Mouse (Mus musculus): ENCODE measurements around the gene Helt. TPM values are rescaled to one million over a fixed set of nuclear protein-coding genes. Genes with fewer than 3 reads are reported as not detected.
A peak's percentile ranks its signal among the peaks of the same experiment; 100 is the strongest.

The Helt gene
- not detected in 2 replicates for polyA plus RNA-seq (2014; fragmentation: Nextera tagmentation; extraction: Ambion mirVana)

GRCm38 (mm10) chr8:46294181-46294892 is at the start of gene Helt:
Gene Helt, minus strand, starts transcription at chr8:46294671.
- Histone ChIP-seq H3K9me3 (ENCODE audit: control insufficient read depth, low read length) (no peaks in the 10 kb centered on the region), H3K27ac (replicated peaks; ENCODE audit: low read depth, low read length) (no peak within 1 kb of the TSS), H3K4me1 (ENCODE audit: control insufficient read depth, insufficient read depth, low read length) (peaks cover 9% of the 10 kb centered on the region), H3K4me3 (ENCODE audit: low read depth, low read length) (peak within 1 kb of the TSS; percentile 10; the same call in 1 of the 2 replicates), H3K36me3 (ENCODE audit: control insufficient read depth, insufficient read depth, low read length) (no peaks in the 10 kb centered on the region), H3K4me2 (ENCODE audit: low read depth, severe bottlenecking) (peak within 1 kb of the TSS; percentile 44), H3K9ac (ENCODE audit: low read length) (no peak within 1 kb of the TSS), H3K27me3 (ENCODE audit: control insufficient read depth, insufficient read depth, low read length) (peaks cover 75% of the 10 kb centered on the region)
- under 1% methylated on average over 50 of the region's 50 CpGs for WGBS
- DNase-seq (ENCODE audit: low spot score) (peak; percentile 57), ATAC-seq (ENCODE audit: insufficient number of reproducible peaks, low FRiP score, low TSS enrichment, low read depth) (no peak)

DNA sequence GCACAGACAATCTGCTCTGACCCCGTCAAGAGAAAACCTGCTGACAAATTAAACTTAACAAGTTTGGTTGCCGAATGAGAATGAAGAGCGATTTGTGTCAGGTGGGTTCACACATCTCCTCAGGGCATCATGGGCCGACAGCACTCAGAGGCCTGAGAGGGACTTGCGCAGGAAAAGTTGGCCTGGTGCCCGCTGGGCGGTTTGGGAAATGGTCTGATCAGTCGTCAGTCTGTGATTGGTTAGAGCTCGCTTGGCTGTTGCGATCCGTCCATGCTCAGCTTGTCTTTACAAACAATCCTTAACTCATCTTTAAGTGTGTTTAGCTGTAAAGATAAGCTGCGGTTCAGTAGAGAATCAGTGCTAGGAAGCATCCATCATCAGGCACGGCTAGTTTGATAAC is 47.8 kb upstream of the Helt start:
- no peak overlapping the region for H3K4me2 ChIP-seq (ENCODE audit: low read depth, severe bottlenecking)
- H3K27me3 ChIP-seq (ENCODE audit: control insufficient read depth, insufficient read depth, low read length) = no peaks in the 10 kb centered on the region
- no peak overlapping the region for H3K9ac ChIP-seq (ENCODE audit: low read length)
- no peaks in the 10 kb centered on the region for H3K9me3 ChIP-seq (ENCODE audit: control insufficient read depth, low read length)
- ATAC-seq (ENCODE audit: insufficient number of reproducible peaks, low FRiP score, low TSS enrichment, low read depth) = no peak
- H3K36me3 ChIP-seq (ENCODE audit: control insufficient read depth, insufficient read depth, low read length) = no peaks in the 10 kb centered on the region
- H3K4me1 ChIP-seq (ENCODE audit: control insufficient read depth, insufficient read depth, low read length) = no peaks in the 10 kb centered on the region
- no peak overlapping the region for H3K27ac ChIP-seq (replicated peaks; ENCODE audit: low read depth, low read length)
- 84% methylated on average over 13 of the region's 13 CpGs for whole genome bisulfite sequencing
- H3K4me3 ChIP-seq (ENCODE audit: low read depth, low read length) = no peak overlapping the region
- DNase-seq (ENCODE audit: low spot score) = no peak

- H3K9ac ChIP-seq (ENCODE audit: low read length) = no peak overlapping the region
- 84% methylated on average over 14 of the region's 14 CpGs for WGBS
- no peaks in the 10 kb centered on the region for H3K36me3 ChIP-seq (ENCODE audit: control insufficient read depth, insufficient read depth, low read length)
- H3K9me3 ChIP-seq (ENCODE audit: control insufficient read depth, low read length) = no peaks in the 10 kb centered on the region
- ATAC-seq (ENCODE audit: insufficient number of reproducible peaks, low FRiP score, low TSS enrichment, low read depth) = no peak
- no peak overlapping the region for H3K4me2 ChIP-seq (ENCODE audit: low read depth, severe bottlenecking)
- DNase-seq (ENCODE audit: low spot score) = no peak
- H3K27ac ChIP-seq (replicated peaks; ENCODE audit: low read depth, low read length) = no peak overlapping the region
- H3K27me3 ChIP-seq (ENCODE audit: control insufficient read depth, insufficient read depth, low read length) = no peaks in the 10 kb centered on the region
- no peak overlapping the region for H3K4me3 ChIP-seq (ENCODE audit: low read depth, low read length)
- no peaks in the 10 kb centered on the region for H3K4me1 ChIP-seq (ENCODE audit: control insufficient read depth, insufficient read depth, low read length)
Measured at GRCm38 (mm10) chr8:46340381-46341273, 46.2 kb upstream of the Helt start.

DNA sequence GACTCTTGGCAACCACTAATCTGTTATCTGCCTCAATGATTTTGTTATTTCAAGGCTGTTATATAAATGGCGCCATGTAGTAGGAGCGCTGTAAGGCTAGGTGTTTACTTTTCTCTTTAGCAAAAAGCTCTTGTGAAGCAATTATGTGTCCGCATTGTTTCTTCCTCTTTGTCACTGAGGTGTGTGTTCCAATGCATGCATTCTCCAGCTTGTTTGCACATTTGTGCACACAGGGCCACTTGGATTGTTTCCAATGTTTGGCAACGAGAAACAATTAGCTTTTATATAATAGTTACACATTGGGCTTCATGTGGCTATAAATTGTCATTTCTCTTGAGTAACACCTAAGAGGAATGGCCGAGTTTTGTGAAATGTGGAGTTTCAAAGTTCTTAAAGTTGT is 44.8 kb upstream of the Helt start:
- Histone ChIP-seq H3K27ac (replicated peaks; ENCODE audit: low read depth, low read length) (no peak overlapping the region), H3K27me3 (ENCODE audit: control insufficient read depth, insufficient read depth, low read length) (no peaks in the 10 kb centered on the region), H3K36me3 (ENCODE audit: control insufficient read depth, insufficient read depth, low read length) (no peaks in the 10 kb centered on the region), H3K4me3 (ENCODE audit: low read depth, low read length) (no peak overlapping the region), H3K4me2 (ENCODE audit: low read depth, severe bottlenecking) (no peak overlapping the region), H3K9ac (ENCODE audit: low read length) (no peak overlapping the region), H3K4me1 (ENCODE audit: control insufficient read depth, insufficient read depth, low read length) (no peaks in the 10 kb centered on the region), H3K9me3 (ENCODE audit: control insufficient read depth, low read length) (no peaks in the 10 kb centered on the region)
- no peak for DNase-seq (ENCODE audit: low spot score)
- WGBS = 90% methylated on average over 5 of the region's 5 CpGs
- no peak for ATAC-seq (ENCODE audit: insufficient number of reproducible peaks, low FRiP score, low TSS enrichment, low read depth)

GRCm38 (mm10) chr8:46336351-46336750 is 41.9 kb upstream of the Helt start:
- Histone ChIP-seq H3K27me3 (ENCODE audit: control insufficient read depth, insufficient read depth, low read length) (no peaks in the 10 kb centered on the region), H3K36me3 (ENCODE audit: control insufficient read depth, insufficient read depth, low read length) (no peaks in the 10 kb centered on the region), H3K27ac (replicated peaks; ENCODE audit: low read depth, low read length) (no peak overlapping the region), H3K4me3 (ENCODE audit: low read depth, low read length) (no peak overlapping the region), H3K9me3 (ENCODE audit: control insufficient read depth, low read length) (no peaks in the 10 kb centered on the region), H3K4me2 (ENCODE audit: low read depth, severe bottlenecking) (no peak overlapping the region), H3K4me1 (ENCODE audit: control insufficient read depth, insufficient read depth, low read length) (no peaks in the 10 kb centered on the region), H3K9ac (ENCODE audit: low read length) (no peak overlapping the region)
- ATAC-seq (ENCODE audit: insufficient number of reproducible peaks, low FRiP score, low TSS enrichment, low read depth) (no peak), DNase-seq (ENCODE audit: low spot score) (no peak)
- 91% methylated on average over 8 of the region's 8 CpGs for WGBS

GRCm38 (mm10) chr8:46332389-46333061 is 38.1 kb upstream of the Helt start:
- ATAC-seq (ENCODE audit: insufficient number of reproducible peaks, low FRiP score, low TSS enrichment, low read depth) = no peak
- Histone ChIP-seq H3K4me2 (ENCODE audit: low read depth, severe bottlenecking) (no peak overlapping the region), H3K9ac (ENCODE audit: low read length) (no peak overlapping the region), H3K9me3 (ENCODE audit: control insufficient read depth, low read length) (no peaks in the 10 kb centered on the region), H3K27me3 (ENCODE audit: control insufficient read depth, insufficient read depth, low read length) (no peaks in the 10 kb centered on the region), H3K27ac (replicated peaks; ENCODE audit: low read depth, low read length) (no peak overlapping the region), H3K4me1 (ENCODE audit: control insufficient read depth, insufficient read depth, low read length) (no peaks in the 10 kb centered on the region), H3K4me3 (ENCODE audit: low read depth, low read length) (no peak overlapping the region), H3K36me3 (ENCODE audit: control insufficient read depth, insufficient read depth, low read length) (no peaks in the 10 kb centered on the region)
- no peak for DNase-seq (ENCODE audit: low spot score)
- WGBS = 82% methylated on average over 7 of the region's 7 CpGs

GRCm38 (mm10) chr8:46331801-46332200 is 37.3 kb upstream of the Helt start:
- ATAC-seq (ENCODE audit: insufficient number of reproducible peaks, low FRiP score, low TSS enrichment, low read depth) (no peak), DNase-seq (ENCODE audit: low spot score) (no peak)
- no peaks in the 10 kb centered on the region for H3K9me3 ChIP-seq (ENCODE audit: control insufficient read depth, low read length)
- no peak overlapping the region for H3K9ac ChIP-seq (ENCODE audit: low read length)
- WGBS = 89% methylated on average over 5 of the region's 5 CpGs
- H3K27ac ChIP-seq (replicated peaks; ENCODE audit: low read depth, low read length) = no peak overlapping the region
- H3K4me1 ChIP-seq (ENCODE audit: control insufficient read depth, insufficient read depth, low read length) = no peaks in the 10 kb centered on the region
- H3K4me3 ChIP-seq (ENCODE audit: low read depth, low read length) = no peak overlapping the region
- no peaks in the 10 kb centered on the region for H3K36me3 ChIP-seq (ENCODE audit: control insufficient read depth, insufficient read depth, low read length)
- no peak overlapping the region for H3K4me2 ChIP-seq (ENCODE audit: low read depth, severe bottlenecking)
- no peaks in the 10 kb centered on the region for H3K27me3 ChIP-seq (ENCODE audit: control insufficient read depth, insufficient read depth, low read length)

DNA sequence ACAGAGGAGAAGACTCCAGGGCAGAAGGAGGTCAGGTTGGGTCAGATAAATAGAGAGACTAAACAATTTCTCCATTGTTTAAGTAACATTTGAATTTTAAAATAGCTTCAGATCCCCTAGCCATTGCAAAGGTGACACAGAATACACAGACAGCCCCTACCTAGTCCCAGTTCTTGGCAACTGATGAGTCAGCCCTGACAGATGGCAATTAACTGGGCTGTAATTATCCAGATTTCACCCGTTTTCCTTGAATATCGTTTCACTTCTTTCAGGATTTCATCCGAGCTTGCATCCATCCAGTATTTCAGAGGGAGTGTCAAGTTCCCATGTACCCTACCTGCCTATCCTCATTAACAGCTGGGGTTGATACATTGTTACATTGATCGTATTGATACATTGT is 34.9 kb upstream of the Helt start:
- Histone ChIP-seq H3K36me3 (ENCODE audit: control insufficient read depth, insufficient read depth, low read length) (no peaks in the 10 kb centered on the region), H3K27me3 (ENCODE audit: control insufficient read depth, insufficient read depth, low read length) (no peaks in the 10 kb centered on the region), H3K27ac (replicated peaks; ENCODE audit: low read depth, low read length) (no peak overlapping the region), H3K9ac (ENCODE audit: low read length) (no peak overlapping the region), H3K4me2 (ENCODE audit: low read depth, severe bottlenecking) (no peak overlapping the region), H3K4me1 (ENCODE audit: control insufficient read depth, insufficient read depth, low read length) (no peaks in the 10 kb centered on the region), H3K4me3 (ENCODE audit: low read depth, low read length) (no peak overlapping the region), H3K9me3 (ENCODE audit: control insufficient read depth, low read length) (no peaks in the 10 kb centered on the region)
- DNase-seq (ENCODE audit: low spot score) (no peak), ATAC-seq (ENCODE audit: insufficient number of reproducible peaks, low FRiP score, low TSS enrichment, low read depth) (no peak)
- WGBS = 78% methylated on average over 4 of the region's 4 CpGs

Data from limb, embryonic 11.5 days (tissue).